Mouse (Mus musculus): ENCODE data around the gene Arhgap17.

DNA sequence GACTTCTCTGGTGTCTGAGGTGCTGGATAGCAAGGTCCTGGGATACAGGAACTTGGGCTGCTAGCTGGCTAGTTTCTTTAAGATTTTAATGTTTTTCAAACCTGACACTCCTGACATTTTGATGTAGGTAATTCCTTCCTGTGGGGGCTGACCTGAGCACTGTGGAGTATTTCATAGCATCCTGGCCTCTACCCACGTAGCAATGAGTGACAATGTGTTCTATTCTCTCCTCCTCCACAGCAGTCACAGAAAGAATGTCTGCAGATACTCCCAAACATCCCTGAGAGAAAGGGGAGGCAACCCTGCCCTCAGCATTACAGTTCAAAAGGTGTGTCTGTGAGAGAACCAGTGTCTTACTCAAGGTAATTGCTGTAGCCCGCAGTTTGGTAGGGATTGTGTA is 19.5 kb downstream of the Arhgap17 start:
- no peak for TF ChIP-seq CTCF (IDR thresholded peaks at IDR 0.05; ENCODE audit: low read depth, low read length)
- no peak for TF ChIP-seq POLR2A (IDR thresholded peaks at IDR 0.05; ENCODE audit: borderline replicate concordance, low read depth, low read length)

Measured in bone marrow macrophage, adult 2 months (primary cell).